Mouse (Mus musculus): Measurements from ENCODE around the gene Ctnna3. TPM values are rescaled to one million over a fixed set of nuclear protein-coding genes. Genes with fewer than 3 reads are reported as not detected.

The Ctnna3 gene
- polyA plus RNA-seq, 1 experiment from 2014 or later: 0.42 TPM

- 78% methylated on average over 5 of the region's 5 CpGs for WGBS
- no peaks in the 10 kb centered on the region for H3K9me3 ChIP-seq (ENCODE audit: control insufficient read depth, low read length)
- no peak for ATAC-seq (ENCODE audit: low FRiP score)
Measured at GRCm38 (mm10) chr10:63933946-63934345, 504.0 kb downstream of the Ctnna3 start.

GRCm38 (mm10) chr10:63945534-63945933 is 515.6 kb downstream of the Ctnna3 start:
- no peaks in the 10 kb centered on the region for H3K4me1 ChIP-seq (replicated peaks; ENCODE audit: control insufficient read depth, insufficient read depth, low read length)
- ATAC-seq (ENCODE audit: low FRiP score) (peak; percentile 58), DNase-seq (ENCODE audit: low spot score) (peak; percentile 18)
- H3K4me3 ChIP-seq (ENCODE audit: low read depth, low read length): no peak overlapping the region
- H3K27ac ChIP-seq (ENCODE audit: low read depth, low read length): no peak overlapping the region
- no peaks in the 10 kb centered on the region for H3K27me3 ChIP-seq (ENCODE audit: control insufficient read depth, insufficient read depth, low read length)
- no peaks in the 10 kb centered on the region for H3K36me3 ChIP-seq (ENCODE audit: control insufficient read depth, insufficient read depth, low read length)
- 39% methylated on average over 3 of the region's 3 CpGs for WGBS
- H3K9me3 ChIP-seq (ENCODE audit: control insufficient read depth, low read length): no peaks in the 10 kb centered on the region
- no peak overlapping the region for H3K9ac ChIP-seq (ENCODE audit: low read depth, low read length)
- H3K4me2 ChIP-seq (replicated peaks; ENCODE audit: low read depth, low read length): no peak overlapping the region

More at GRCm38 (mm10) chr10:63933946-63934345, 504.0 kb downstream of the Ctnna3 start:
- Histone ChIP-seq H3K36me3 (ENCODE audit: control insufficient read depth, insufficient read depth, low read length) (no peaks in the 10 kb centered on the region), H3K27ac (ENCODE audit: low read depth, low read length) (no peak overlapping the region), H3K27me3 (ENCODE audit: control insufficient read depth, insufficient read depth, low read length) (no peaks in the 10 kb centered on the region), H3K4me3 (ENCODE audit: low read depth, low read length) (no peak overlapping the region), H3K4me1 (replicated peaks; ENCODE audit: control insufficient read depth, insufficient read depth, low read length) (no peaks in the 10 kb centered on the region), H3K4me2 (replicated peaks; ENCODE audit: low read depth, low read length) (no peak overlapping the region), H3K9ac (ENCODE audit: low read depth, low read length) (no peak overlapping the region)
- no peak for DNase-seq (ENCODE audit: low spot score)

- ATAC-seq (ENCODE audit: low FRiP score) (no peak), DNase-seq (ENCODE audit: low spot score) (no peak)
- no peaks in the 10 kb centered on the region for H3K4me1 ChIP-seq (replicated peaks; ENCODE audit: control insufficient read depth, insufficient read depth, low read length)
- no peaks in the 10 kb centered on the region for H3K9me3 ChIP-seq (ENCODE audit: control insufficient read depth, low read length)
- H3K27ac ChIP-seq (ENCODE audit: low read depth, low read length): no peak overlapping the region
- H3K4me2 ChIP-seq (replicated peaks; ENCODE audit: low read depth, low read length): no peak overlapping the region
- no peaks in the 10 kb centered on the region for H3K27me3 ChIP-seq (ENCODE audit: control insufficient read depth, insufficient read depth, low read length)
- no peak overlapping the region for H3K4me3 ChIP-seq (ENCODE audit: low read depth, low read length)
- no peaks in the 10 kb centered on the region for H3K36me3 ChIP-seq (ENCODE audit: control insufficient read depth, insufficient read depth, low read length)
- H3K9ac ChIP-seq (ENCODE audit: low read depth, low read length): no peak overlapping the region
- 85% methylated on average over 4 of the region's 4 CpGs for WGBS
Measured at GRCm38 (mm10) chr10:63947266-63947665, 517.4 kb downstream of the Ctnna3 start.

- Histone ChIP-seq H3K27ac (ENCODE audit: low read depth, low read length) (no peak overlapping the region), H3K9me3 (ENCODE audit: control insufficient read depth, low read length) (no peaks in the 10 kb centered on the region), H3K4me1 (replicated peaks; ENCODE audit: control insufficient read depth, insufficient read depth, low read length) (no peaks in the 10 kb centered on the region), H3K36me3 (ENCODE audit: control insufficient read depth, insufficient read depth, low read length) (no peaks in the 10 kb centered on the region), H3K4me3 (ENCODE audit: low read depth, low read length) (no peak overlapping the region), H3K27me3 (ENCODE audit: control insufficient read depth, insufficient read depth, low read length) (no peaks in the 10 kb centered on the region), H3K9ac (ENCODE audit: low read depth, low read length) (no peak overlapping the region), H3K4me2 (replicated peaks; ENCODE audit: low read depth, low read length) (no peak overlapping the region)
- DNase-seq (ENCODE audit: low spot score): no peak
- ATAC-seq (ENCODE audit: low FRiP score): no peak
- WGBS: 65% methylated on average over 8 of the region's 8 CpGs
Measured at GRCm38 (mm10) chr10:63950867-63951266, 521.0 kb downstream of the Ctnna3 start.

GRCm38 (mm10) chr10:63951481-63951880 is 521.6 kb downstream of the Ctnna3 start:
- no peak overlapping the region for H3K4me2 ChIP-seq (replicated peaks; ENCODE audit: low read depth, low read length)
- H3K9ac ChIP-seq (ENCODE audit: low read depth, low read length): no peak overlapping the region
- 94% methylated on average over 1 of the region's 1 CpGs for WGBS
- no peak for DNase-seq (ENCODE audit: low spot score)
- no peaks in the 10 kb centered on the region for H3K9me3 ChIP-seq (ENCODE audit: control insufficient read depth, low read length)
- no peaks in the 10 kb centered on the region for H3K4me1 ChIP-seq (replicated peaks; ENCODE audit: control insufficient read depth, insufficient read depth, low read length)
- H3K27ac ChIP-seq (ENCODE audit: low read depth, low read length): no peak overlapping the region
- no peak overlapping the region for H3K4me3 ChIP-seq (ENCODE audit: low read depth, low read length)
- no peaks in the 10 kb centered on the region for H3K36me3 ChIP-seq (ENCODE audit: control insufficient read depth, insufficient read depth, low read length)
- H3K27me3 ChIP-seq (ENCODE audit: control insufficient read depth, insufficient read depth, low read length): no peaks in the 10 kb centered on the region
- ATAC-seq (ENCODE audit: low FRiP score): no peak

- Histone ChIP-seq H3K9ac (ENCODE audit: low read depth, low read length) (no peak overlapping the region), H3K4me3 (ENCODE audit: low read depth, low read length) (no peak overlapping the region), H3K36me3 (ENCODE audit: control insufficient read depth, insufficient read depth, low read length) (no peaks in the 10 kb centered on the region), H3K9me3 (ENCODE audit: control insufficient read depth, low read length) (no peaks in the 10 kb centered on the region), H3K4me1 (replicated peaks; ENCODE audit: control insufficient read depth, insufficient read depth, low read length) (no peaks in the 10 kb centered on the region), H3K4me2 (replicated peaks; ENCODE audit: low read depth, low read length) (no peak overlapping the region), H3K27me3 (ENCODE audit: control insufficient read depth, insufficient read depth, low read length) (no peaks in the 10 kb centered on the region), H3K27ac (ENCODE audit: low read depth, low read length) (no peak overlapping the region)
- DNase-seq (ENCODE audit: low spot score) (peak; percentile 27), ATAC-seq (ENCODE audit: low FRiP score) (0 out of 2 replicates have a peak, but pooled peaks have one; percentile 35)
- WGBS: 17% methylated on average over 6 of the region's 7 CpGs
Measured at GRCm38 (mm10) chr10:63954308-63954930, 524.5 kb downstream of the Ctnna3 start.

GRCm38 (mm10) chr10:63972300-63972699 is 542.4 kb downstream of the Ctnna3 start:
- Histone ChIP-seq H3K4me2 (replicated peaks; ENCODE audit: low read depth, low read length) (no peak overlapping the region), H3K4me1 (replicated peaks; ENCODE audit: control insufficient read depth, insufficient read depth, low read length) (no peaks in the 10 kb centered on the region), H3K4me3 (ENCODE audit: low read depth, low read length) (no peak overlapping the region), H3K27ac (ENCODE audit: low read depth, low read length) (no peak overlapping the region), H3K9ac (ENCODE audit: low read depth, low read length) (no peak overlapping the region), H3K36me3 (ENCODE audit: control insufficient read depth, insufficient read depth, low read length) (no peaks in the 10 kb centered on the region), H3K27me3 (ENCODE audit: control insufficient read depth, insufficient read depth, low read length) (no peaks in the 10 kb centered on the region), H3K9me3 (ENCODE audit: control insufficient read depth, low read length) (no peaks in the 10 kb centered on the region)
- ATAC-seq (ENCODE audit: low FRiP score) (no peak), DNase-seq (ENCODE audit: low spot score) (no peak)
- WGBS: 95% methylated on average over 2 of the region's 2 CpGs

- no peaks in the 10 kb centered on the region; the same call in 1 of the 2 replicates for H3K4me1 ChIP-seq (replicated peaks; ENCODE audit: control insufficient read depth, insufficient read depth, low read length)
- 53% methylated on average over 11 of the region's 11 CpGs for WGBS
- H3K4me3 ChIP-seq (ENCODE audit: low read depth, low read length): no peak overlapping the region
- no peaks in the 10 kb centered on the region for H3K36me3 ChIP-seq (ENCODE audit: control insufficient read depth, insufficient read depth, low read length)
- peak; percentile 44 for ATAC-seq (ENCODE audit: low FRiP score)
- H3K9ac ChIP-seq (ENCODE audit: low read depth, low read length): no peak overlapping the region
- peak; percentile 14 for DNase-seq (ENCODE audit: low spot score)
- 0 out of 2 replicates have a peak overlapping the region, but pooled peaks have one; percentile 18 for H3K4me2 ChIP-seq (replicated peaks; ENCODE audit: low read depth, low read length)
- H3K9me3 ChIP-seq (ENCODE audit: control insufficient read depth, low read length): no peaks in the 10 kb centered on the region
- H3K27me3 ChIP-seq (ENCODE audit: control insufficient read depth, insufficient read depth, low read length): no peaks in the 10 kb centered on the region
- H3K27ac ChIP-seq (ENCODE audit: low read depth, low read length): no peak overlapping the region
Measured at GRCm38 (mm10) chr10:63978101-63978500, 548.2 kb downstream of the Ctnna3 start.

- no peak overlapping the region for H3K4me2 ChIP-seq (replicated peaks; ENCODE audit: low read depth, low read length)
Measured at GRCm38 (mm10) chr10:63978535-63978934, 548.6 kb downstream of the Ctnna3 start.

More at GRCm38 (mm10) chr10:63978535-63978934, 548.6 kb downstream of the Ctnna3 start:
- ATAC-seq (ENCODE audit: low FRiP score): peak; percentile 91
- Histone ChIP-seq H3K9ac (ENCODE audit: low read depth, low read length) (no peak overlapping the region), H3K36me3 (ENCODE audit: control insufficient read depth, insufficient read depth, low read length) (no peaks in the 10 kb centered on the region), H3K4me3 (ENCODE audit: low read depth, low read length) (no peak overlapping the region), H3K27ac (ENCODE audit: low read depth, low read length) (no peak overlapping the region), H3K4me1 (replicated peaks; ENCODE audit: control insufficient read depth, insufficient read depth, low read length) (no peaks in the 10 kb centered on the region; the same call in 1 of the 2 replicates), H3K9me3 (ENCODE audit: control insufficient read depth, low read length) (no peaks in the 10 kb centered on the region), H3K27me3 (ENCODE audit: control insufficient read depth, insufficient read depth, low read length) (no peaks in the 10 kb centered on the region)
- peak; percentile 26 for DNase-seq (ENCODE audit: low spot score)
- 33% methylated on average over 3 of the region's 3 CpGs for WGBS
